Mouse (Mus musculus) T-cell, adult 2 months (primary cell): ENCODE measurements around the gene Mtmr4.

Experiments
- DNase-seq: peaks from one replicate; pipeline ENCODE4 v3.0.0; 2022; ENCODE audit warnings: low spot score

Gene Mtmr4

DNA sequence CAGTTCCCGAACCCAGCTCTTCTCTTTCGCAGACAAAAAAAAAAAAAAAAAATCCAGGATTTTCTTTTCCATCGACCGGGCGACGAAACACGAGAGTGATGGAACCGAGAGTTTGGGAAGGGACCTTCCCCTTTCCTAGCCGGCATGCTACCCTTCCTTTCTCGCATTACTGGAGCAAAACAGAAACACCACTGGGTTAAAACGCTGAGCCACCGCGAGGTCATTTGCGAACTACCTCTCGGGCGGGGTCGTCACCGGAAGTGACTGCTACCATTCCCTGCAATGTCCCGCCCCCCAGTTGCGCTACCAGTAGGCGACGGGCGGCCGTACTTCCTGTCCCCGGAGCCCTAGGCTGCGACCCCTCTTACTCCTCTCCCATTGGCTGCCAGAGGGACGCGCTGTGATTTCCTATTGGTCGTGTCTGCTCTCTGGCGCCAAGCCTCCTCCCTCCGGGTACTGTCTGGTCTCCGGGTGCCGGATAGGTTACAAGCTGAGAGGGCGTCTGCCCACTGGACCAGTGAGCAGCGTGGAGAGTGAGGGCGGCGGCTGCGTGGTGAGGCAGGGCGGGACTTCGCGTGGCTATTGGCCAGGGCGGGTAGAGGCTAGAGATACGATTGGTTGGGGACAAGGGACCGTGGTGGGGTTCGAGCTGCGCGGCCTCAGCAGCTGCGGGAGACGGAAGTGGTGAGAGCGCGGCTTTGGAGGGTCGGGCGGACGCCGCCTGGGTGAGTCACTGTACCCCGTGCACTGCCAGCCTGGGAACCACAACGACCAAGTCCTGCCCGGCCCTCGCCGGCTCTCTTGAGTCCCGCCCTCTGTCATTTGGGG is at the start of gene Mtmr4:
Mtmr4 (plus strand) TSS at position 637 of the 828 bp plus-strand sequence.
- DNase-seq: peak; percentile 100

DNA sequence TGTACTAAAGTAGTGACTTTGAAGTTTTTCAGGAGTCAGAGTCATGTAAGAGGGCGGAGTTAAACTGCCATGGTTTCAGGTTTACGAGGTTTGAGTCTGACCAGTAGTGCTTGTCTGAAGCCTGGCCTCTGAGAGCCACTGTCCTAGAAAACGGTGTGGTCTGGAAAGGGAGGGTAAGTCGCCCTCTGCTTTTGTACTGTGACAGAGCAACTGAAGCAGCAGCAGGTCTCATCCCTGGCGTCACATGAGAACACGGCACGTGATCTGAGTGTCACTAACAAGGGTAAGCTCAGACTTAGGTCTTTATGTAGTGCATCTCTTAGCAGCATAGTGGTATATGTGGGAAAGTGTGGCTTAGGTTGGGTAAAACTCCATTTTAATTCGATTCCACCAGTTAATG is 49.7 kb upstream of the Mtmr4 start:
- DNase-seq: no peak

DNA sequence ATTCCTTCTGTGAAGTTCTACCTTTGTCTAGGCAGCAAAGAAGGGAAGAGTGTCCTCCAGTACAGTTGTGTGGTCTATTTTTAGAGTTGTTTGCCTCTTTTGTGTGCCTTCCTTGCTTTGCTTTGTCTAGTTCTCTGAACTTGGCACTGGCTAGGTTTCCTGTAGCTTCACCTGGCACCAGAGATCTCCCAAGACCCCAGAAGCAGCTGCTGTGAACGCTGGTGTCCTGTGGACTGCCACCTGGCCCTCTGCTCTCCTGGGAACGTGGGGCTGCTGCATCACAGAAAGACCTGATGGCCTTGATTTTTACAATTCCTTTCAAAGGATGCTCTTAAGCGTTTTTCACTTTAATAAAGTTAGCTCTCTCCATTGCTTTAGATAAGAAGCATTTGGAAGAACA is 49.1 kb upstream of the Mtmr4 start:
- no peak for DNase-seq

DNA sequence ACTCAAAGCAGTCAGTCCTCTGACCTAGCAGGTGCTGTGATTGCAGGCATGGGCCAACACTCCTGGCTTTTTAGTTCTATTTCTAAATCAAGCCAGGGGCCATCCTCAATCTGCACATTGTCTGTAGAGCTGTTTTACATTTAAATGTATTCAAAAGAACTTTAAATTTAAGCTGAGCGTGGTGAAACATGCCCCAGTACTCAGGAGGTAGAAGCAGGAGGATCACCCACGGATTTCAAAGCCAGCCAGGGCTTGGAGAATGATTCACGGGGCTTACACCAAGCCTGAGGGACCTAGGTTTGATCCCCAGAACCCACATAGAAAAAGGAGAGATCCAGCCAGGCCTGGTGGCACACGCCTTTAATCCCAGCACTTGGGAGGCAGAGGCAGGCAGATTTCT is 38.6 kb upstream of the Mtmr4 start:
- DNase-seq: no peak

DNA sequence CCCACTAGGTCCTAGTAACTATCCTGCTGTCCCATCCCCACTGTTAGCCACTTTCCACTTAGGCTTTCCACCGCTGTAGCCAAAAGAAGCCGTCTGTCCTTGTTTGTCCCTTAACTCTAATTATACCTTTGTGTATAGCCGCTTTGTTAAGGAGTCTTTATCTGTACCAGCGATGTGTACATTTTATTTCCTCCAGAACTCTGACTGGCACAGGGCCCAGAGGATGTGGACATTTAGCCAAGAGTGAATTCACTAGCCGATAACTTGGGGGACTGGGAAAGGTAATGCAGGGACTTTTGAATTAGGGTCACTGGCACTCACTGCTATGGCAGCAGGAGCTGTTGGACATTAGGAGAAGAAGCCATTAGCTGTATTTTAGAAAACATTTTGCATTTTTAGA is 37.6 kb upstream of the Mtmr4 start:
- DNase-seq: no peak

DNA sequence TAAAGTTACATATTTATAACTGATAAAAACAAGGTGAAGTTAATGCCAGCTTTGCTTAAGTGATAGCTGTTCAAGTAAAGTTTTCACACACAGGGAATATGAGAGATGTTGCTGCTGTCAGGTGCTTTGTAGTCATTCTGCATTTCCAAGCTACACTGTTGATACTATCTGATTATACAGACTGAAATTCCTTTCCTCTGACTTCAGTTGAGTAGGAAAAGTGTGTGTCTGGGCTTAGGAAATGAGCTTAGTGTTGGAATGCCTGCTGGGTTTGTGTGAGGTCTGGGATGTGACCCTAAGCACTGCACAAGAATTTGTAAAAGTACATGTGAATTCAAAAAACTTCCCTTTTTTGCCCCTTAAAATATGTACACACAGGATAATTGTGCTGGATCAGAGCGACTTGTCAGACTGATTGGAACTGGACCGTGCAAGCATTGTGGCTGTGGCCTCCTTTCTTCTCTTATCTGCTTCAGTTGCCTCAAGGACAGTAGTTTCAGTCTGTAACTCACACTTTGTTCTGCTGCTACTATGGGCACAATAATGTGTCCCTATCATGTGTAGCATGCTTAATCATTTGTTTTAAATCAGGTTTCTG is 36.8 kb upstream of the Mtmr4 start:
- DNase-seq: no peak

DNA sequence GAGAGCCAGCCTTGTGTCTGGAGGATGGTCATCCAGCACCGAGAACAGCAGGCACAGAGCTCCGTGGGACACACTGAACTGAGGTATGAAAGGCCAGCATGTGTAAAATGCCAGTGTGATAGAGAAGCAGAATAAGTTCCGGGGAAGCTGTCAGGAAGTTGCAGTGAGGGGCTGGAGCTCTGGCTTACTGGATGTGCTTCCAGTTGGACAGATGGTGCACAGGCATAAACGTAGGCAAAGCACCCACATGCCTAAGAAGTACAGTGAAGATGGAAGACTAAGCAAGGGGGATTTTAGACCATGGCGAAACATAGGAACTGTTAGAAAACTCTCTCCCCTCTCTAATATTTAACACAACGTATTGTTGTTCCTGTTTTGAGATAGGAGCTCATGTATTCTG is 30.8 kb upstream of the Mtmr4 start:
- no peak for DNase-seq

DNA sequence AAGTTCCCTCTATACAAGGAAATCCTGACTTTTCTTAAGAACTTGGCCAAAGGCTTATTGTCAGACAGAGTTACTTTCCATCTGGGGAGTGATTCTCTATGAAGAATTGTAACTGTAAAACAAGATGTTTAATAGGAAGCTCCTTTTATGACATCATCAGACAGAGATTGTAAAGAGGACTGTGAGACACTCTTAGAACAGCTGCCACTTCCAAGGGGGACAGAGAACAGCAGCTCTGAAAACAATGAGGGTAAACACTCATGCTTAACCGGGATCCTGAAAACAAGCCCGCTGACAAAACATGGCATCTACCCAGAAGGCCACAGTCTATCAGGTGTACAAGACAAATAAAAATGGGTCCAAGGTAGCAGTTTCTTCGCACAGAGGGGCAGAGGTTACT is 25.5 kb upstream of the Mtmr4 start, which contains the start of gene Gm11492:
Gm11492 (plus strand) TSS at position 153 of the 400 bp plus-strand sequence.
- no peak for DNase-seq

DNA sequence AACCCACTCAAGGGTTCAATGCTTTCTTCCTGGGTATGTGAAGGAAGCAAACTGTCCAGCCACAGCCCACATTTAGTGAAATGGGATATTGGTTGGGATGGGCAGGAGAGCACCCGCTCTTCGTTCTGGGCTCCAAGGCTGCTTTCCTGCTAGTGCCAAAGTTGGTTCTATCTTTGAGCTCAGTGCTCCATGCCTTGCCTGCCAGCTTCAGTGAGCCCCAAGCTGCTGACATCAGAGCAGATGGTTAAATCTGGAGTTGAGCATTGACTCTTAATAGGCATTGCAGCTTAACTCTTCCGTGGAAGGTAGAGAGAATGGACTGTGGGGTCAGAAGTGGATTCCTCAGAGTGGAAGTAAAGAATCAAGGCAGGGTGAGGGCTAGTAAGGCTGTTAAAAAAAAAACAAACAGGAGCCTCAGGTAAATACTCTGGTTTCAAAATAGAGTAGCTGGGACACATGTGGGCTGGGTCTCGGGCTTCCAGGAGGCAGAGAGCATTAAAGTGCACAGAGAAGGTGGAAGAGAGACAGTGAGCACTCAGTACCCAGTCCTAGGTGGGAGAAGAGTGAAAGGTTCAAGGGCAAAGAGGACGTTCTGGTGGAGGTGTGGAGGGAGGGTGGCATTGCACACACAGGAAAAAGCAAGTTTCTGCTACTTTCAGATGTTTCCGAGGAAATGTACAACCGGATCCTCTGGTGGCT is 23.6 kb upstream of the Mtmr4 start, which contains the start of gene Sept4:
Sept4 (plus strand) TSS at position 649 of the 699 bp plus-strand sequence.
- DNase-seq: no peak

DNA sequence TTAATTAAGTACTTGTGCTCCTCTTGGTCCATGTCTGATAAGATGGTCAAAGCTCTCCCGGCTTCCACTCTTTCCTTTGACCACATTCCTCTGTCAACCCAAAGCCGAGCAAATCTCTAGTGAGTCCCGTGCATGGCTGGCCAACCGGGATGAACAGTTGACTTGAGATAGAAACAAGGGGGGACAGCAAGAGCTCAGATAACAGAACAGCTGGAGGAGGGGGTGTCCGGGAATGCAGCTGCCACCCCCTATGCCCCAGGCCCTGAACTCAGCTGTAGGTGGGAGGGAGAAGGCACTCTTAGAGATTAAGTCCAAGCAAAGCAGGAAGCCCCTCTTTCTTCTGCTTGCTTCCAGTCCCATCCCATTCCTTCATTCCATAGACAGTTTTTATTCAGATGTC is 21.2 kb upstream of the Mtmr4 start:
- no peak for DNase-seq

DNA sequence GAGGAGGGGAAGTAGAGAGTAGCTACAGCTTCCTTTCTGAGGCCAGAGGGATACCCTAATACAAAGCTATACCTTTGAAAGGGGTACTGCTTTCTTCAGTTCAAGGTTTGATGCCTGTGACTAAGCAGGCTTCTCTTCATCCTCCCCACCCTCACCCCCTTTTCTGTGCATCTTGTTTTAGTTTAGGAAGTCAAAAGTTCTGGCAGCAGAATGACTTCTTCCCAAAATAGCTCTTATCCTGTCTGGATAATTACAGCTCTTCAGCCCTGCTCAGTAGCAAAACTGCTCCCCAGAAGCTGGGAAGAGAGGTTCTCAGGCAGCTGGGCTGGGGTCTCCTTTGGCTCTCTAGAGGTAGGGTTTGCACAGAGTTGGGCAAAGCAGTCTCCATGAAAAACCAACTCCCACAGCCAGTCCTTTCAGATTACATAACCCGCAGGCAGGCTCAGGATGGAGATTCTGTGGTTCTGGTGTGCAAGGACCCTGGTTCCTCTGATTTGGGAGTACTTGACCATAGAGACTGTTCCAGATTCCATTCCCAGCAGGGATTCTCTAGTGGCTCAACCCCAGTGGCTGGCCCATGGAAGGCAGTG is 20.5 kb upstream of the Mtmr4 start:
- no peak for DNase-seq

DNA sequence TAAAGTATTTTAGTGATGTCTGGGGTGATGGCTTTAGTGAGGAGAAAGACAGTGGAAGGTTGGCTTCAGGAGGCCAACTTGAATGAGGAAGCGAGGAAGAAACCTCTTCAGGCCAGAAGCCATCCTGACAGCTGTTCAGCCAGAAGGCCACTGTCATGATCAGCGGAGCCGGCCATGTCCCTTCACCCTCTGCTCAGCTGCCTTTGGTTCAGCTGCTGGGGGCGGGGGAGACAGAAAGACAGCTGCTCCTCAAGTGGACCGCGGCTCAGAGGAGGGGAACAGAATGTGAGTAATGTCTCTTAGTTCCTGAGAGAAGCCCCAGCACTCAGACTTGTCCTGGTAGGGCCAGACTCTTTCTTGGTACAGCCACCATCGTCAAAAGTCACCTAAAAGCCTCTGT is 18.2 kb upstream of the Mtmr4 start:
- DNase-seq: no peak

DNA sequence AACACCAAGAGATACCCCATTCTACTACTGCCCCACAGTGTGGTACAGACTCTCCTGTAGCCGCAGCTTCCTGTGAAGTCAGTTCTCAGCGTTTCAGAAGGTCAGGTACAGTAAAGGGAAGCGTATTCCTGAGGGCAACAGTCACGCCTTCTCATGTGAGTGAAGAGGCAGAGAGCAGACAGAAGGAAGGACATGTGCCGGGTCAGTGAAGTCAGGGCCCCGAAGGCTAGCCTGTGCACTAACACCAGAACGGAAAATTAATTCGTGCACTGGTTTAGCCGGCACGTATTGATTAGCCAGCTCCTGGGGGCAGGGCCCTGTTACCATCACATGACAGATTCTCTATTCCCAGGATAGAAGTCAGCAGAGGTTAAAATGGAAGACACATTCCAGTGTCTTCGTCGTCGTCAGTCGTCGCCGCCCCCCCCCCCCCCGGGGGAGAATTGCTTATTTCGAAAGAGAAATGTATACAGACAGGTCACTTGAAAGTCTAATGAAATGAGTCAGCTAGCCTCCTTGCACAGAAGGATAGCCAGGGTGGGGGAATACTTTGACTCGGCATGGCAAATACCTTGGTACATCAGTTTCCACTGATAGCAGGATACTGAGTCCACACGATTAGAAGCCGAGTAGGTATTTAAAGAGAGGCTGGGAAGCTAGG is 17.3 kb upstream of the Mtmr4 start:
- DNase-seq: no peak

DNA sequence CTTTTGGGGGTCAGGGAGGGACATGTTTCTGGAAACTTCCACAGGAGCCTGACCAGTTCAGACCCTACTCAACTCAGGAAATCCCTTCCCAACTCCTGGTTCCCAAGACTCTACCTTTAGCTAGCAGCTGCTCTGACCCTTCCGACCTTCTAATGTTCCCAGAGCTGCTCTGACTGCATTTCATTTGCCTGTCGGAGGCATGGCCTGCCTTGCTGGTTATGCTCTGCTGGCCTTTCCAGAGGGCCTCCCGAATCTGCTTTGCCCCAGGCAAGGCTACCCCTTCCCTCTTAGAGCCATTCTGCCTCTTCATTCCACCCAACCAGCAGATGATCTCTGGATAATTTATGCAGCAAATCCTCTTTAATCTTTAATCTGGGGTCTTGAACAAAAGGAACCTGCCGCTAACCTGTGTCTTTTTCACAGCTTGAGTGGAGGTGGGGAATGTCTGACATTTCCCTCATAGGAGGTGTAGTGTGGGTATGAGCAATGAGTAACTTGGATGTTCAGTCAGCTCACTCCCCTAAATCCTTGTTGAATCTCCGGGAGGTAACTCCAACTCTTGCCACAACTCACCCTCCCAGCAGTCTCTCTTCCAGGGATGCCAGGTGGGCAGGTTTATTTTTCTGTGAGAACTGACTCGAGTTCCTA is 14.2 kb upstream of the Mtmr4 start:
- no peak for DNase-seq

DNA sequence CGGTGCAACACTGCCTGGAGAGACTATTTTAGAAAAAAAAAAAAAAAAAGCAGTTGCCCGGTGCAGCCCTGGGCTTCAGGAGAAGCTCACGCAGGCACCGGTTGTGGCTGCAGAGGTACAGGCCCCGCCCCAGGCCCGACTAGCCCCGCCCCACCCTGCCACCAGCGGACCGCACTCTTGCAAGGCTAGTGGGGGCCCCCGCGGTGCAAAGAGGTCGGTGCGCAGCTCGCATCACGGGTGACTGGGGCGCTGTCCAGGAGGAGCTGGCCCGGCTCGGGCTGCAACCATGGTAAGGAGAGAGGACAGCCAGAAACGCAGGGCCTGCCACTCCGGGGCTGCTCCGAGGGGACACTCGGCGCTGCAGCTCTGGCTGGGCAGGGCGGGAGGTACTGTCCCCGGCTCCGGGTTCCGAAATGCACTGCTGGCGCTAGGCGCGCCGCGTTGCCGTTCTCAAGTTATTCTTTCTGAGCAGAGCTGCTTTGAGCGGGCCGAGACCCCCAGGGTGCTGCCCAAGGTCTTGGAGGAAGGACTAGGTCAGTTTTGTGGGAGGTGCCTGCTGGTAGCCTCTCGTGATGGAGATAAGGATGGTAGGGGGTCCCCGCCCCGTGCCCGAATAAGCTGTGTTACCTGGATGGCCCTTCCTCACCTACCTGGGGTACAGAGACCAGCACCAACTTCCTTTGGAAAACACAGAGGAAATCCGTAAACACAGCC is 13.6 kb upstream of the Mtmr4 start:
- peak; percentile 39 for DNase-seq

DNA sequence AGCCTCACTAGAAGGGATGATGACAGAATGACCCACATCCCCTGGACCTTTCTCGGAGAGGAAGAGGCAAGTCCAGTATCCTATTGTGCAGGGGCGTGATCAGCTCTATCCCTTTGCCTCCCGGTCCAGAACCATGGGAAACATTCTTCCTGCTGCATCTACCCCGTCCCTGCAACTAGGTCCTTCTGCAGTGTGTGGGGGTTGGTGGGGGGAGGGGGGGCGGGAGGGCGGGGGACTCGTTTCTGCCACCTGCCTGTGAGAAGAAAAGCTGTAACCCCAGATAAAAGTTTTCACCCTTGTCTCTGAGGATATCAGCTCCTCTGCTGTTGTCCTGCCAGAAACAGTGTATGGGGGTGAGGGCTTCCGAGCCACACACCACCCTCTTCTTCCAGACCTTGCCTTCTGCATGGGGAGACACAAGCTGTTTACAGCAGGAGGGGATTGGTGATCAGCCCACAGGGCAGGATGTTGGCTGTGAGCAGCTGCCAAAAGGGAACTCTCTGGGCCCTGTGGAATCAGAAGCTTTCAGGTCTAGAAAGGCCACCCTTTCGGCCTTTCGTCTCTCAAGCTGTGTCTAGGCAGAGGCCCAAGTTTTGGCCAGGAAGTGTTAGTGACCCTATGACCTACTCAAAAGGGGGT is 12.9 kb upstream of the Mtmr4 start:
- DNase-seq: no peak

DNA sequence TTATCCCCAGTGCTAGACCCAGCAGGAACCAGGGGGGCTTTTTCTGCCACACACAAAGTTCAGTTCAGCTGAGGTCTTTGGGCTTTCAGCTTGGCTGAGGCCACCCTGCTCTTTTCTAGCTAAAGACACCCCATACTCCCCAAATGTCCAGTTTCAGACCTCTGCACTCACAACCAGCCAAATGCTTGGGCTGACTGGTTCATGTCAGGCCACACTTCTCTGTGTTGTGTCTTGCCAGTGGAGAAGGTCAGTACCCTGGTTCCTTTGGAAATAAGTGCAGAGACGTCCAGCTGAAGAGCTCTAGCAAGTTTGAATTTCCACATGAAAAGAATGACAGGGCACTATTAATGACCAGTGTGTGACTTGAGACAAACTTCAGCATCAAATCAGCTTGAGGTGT is 12.2 kb upstream of the Mtmr4 start:
- no peak for DNase-seq

DNA sequence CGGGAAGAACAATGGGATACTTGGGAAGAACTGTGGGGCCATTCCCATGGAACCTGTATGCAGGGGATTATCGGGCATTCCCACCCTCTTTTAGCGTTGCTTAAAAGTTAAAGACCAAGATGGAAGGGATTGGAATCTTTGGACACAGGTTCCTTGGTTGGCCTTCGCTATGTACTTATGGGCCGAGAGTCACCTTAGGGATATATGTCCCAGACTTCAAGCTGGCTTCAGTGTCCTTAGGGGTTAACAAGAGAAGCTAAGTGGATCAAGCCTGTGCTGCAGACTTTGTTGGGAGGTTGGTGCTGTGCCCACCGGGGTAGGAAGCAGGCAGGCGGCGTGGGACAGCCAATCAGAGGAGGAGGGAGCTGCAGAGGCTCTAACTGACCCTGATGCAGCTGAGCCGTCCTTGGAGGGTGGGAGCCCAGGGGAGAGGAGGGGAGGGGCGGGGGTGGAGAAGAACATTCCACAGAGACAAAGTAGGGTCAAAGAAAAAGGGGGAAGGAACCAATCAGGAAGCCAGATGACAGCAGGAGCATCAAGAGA is 11.3 kb upstream of the Mtmr4 start:
- no peak for DNase-seq

DNA sequence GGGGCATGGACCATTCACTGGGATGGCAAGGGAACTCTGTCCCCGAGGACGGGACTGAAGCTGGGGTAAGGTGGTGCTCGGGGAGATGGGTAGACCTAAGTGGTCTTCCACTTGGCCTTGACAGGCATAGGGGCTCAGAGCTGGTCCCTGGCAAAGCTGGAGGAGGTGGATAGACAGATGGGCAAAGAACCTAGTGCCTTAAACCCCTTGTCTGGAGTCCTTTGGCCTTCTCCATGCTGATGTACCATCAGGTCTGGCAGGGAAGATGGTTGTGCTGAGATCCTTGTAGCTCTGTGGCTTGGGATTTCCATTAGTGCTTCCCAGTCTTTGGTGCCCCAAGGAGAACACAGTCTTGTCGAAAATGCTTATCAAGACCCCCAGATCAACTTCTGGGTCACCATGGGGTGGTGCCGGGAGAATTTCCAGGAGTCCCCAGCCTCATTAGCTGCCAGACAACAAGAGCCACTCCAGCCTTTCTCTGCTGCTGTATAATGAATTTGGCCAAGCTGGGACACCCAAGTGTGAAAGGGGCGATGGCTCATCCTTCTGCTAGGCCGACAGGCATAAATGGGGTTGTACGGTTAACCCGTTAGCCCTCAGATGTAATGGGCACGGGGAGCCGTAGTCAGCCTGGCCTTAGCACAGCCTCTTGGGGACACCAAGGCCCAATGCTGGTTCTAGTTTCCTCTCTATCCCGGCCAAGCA is 10.6 kb upstream of the Mtmr4 start:
- DNase-seq: no peak
